Mouse (Mus musculus) erythroblast, embryonic 14.5 days (primary cell): ENCODE measurements around the gene Cavin2.

Source experiments
- GATA1 ChIP-seq: IDR thresholded peaks from 2 replicates; pipeline ENCODE4 v1.6.1; 2012; ENCODE audit warnings: low read length, inconsistent platforms, mixed read lengths
- TAL1 ChIP-seq: IDR thresholded peaks from 3 replicates; pipeline ENCODE4 v1.6.1; 2012; ENCODE audit warnings: low read length, inconsistent platforms, mixed read lengths

DNA sequence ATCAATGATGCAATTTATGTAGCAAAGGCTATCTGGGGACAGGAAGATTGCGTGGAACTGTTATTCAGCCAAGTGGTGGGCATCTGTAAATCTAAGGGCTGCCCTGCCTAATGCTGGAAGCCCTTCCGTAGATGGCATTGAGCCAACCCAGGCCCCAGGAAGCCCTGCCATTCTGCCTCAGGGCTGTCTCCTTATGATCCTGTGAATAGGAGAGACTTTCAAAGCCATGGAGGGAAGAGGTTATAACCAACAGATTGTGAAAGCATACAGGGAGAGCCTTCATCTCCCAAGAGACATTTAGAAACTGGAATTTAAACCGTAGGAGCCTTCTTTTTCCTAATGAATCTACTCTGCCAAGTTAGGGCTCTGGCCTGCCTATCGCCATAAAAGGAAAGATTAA, 1.7 kb downstream of the Cavin2 start:
- no peak for TF ChIP-seq GATA1
- TF ChIP-seq TAL1 = no peak
